Mouse (Mus musculus) heart, adult 2 months (tissue): ENCODE results near the gene Adssl1. TPM values are rescaled to one million over a fixed set of nuclear protein-coding genes. Genes with fewer than 3 reads are reported as not detected.
A peak's percentile ranks its signal among the peaks of the same experiment; 100 is the strongest.

Experiments used
- DNase-seq, 2 experiments: peaks; one replicate each; pipeline ENCODE4 v3.0.0; 2021
- H3K27ac ChIP-seq: fragments of 200-600 bp; 2 replicates; pipeline ENCODE4 v1.8.1; 2022
- H3K27me3 ChIP-seq: fragments of 200-500 bp; 2 replicates; pipeline ENCODE4 v1.6.1; 2012; ENCODE audit warnings: mild to moderate bottlenecking, low read length, inconsistent platforms, mixed read lengths; ENCODE audit not compliant: control insufficient read depth, insufficient read depth
- H3K36me3 ChIP-seq: fragments of 200-500 bp; 2 replicates; pipeline ENCODE4 v1.6.1; 2012; ENCODE audit warnings: low read length, inconsistent platforms; ENCODE audit not compliant: control insufficient read depth, insufficient read depth
- H3K4me1 ChIP-seq: fragments of 200-500 bp; 2 replicates; pipeline ENCODE4 v1.6.1; 2011; ENCODE audit warnings: low read length; ENCODE audit not compliant: control insufficient read depth, insufficient read depth
- H3K4me3 ChIP-seq: fragments of 200-600 bp; 2 replicates; pipeline ENCODE4 v1.8.1; 2022
- H3K79me2 ChIP-seq: fragments of 200-500 bp; replicated peaks from 2 replicates; pipeline ENCODE4 v1.6.1; 2012; ENCODE audit warnings: mild to moderate bottlenecking, inconsistent platforms, low read length, moderate library complexity, mixed read lengths; ENCODE audit not compliant: control insufficient read depth, insufficient read depth
- H3K9ac ChIP-seq: fragments of 200-500 bp; 2 replicates; pipeline ENCODE4 v1.6.1; 2012; ENCODE audit warnings: low read depth, mild to moderate bottlenecking, control low read depth, inconsistent platforms, low read length, mixed read lengths
- CTCF ChIP-seq: fragments of 200-600 bp; IDR thresholded peaks from 2 replicates; pipeline ENCODE4 v1.8.1; 2022; ENCODE audit warnings: antibody characterized with exemption, mild to moderate bottlenecking, moderate library complexity
- EP300 ChIP-seq: fragments of 200-500 bp; IDR thresholded peaks from 2 replicates; pipeline ENCODE4 v1.6.1; 2011; ENCODE audit warnings: low read depth, low read length, control low read depth; ENCODE audit not compliant: insufficient read depth
- POLR2A ChIP-seq: fragments of 200-500 bp; IDR thresholded peaks from 2 replicates; pipeline ENCODE4 v1.6.1; 2011; ENCODE audit warnings: mild to moderate bottlenecking, low read depth, low read length, control low read depth; ENCODE audit not compliant: insufficient read depth
- WGBS: fragments of 180-500 bp; shearing (Covaris S2); methylation state at CpG from one replicate; pipeline ENCODE4 v1.1.7; 2018; 5-methylcytosine and 5-hydroxymethylcytosine counted together
- intact Hi-C: fragments of 180-260 bp; cut with DNase I; formaldehyde crosslinking; loops from one replicate; pipeline ENCODE4 v1.15.1; 2025
- polyA plus RNA-seq: library from polyadenylated mRNA; depleted of rRNA; stranded (reverse); fragments of >200 nt; gene quantifications from 2 replicates; pipeline ENCODE4 v1.2.3, GENCODE M21; 2012
- total RNA-seq, 2 experiments: library from RNA; stranded (reverse); gene quantifications; 2 replicates each; pipeline ENCODE4 v1.2.3; 2021

The Adssl1 gene
- total and polyA plus RNA-seq, 3 experiments: 98.2 to 173 (median 150) TPM

DNA sequence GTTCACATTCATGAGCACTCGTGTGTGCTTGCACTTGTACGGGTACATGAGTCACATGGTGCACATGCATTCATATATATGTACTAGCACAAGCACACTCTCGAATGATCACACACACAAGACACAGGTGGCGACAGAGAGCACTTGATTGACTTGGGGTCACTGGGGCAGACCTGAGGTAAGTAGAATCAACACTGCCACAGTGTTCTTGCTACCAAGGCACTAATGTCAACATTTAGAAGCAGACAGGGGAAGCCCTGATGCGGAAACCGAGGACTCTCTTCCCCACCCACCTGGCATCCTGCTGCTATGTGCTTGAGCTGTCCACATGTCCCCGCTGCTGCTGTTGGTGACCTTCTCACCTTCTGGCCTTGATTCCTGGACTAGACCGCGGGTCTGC, 13.8 kb downstream of the Adssl1 start:
- no peak for DNase-seq
- intact Hi-C loops: no loop called here
- Histone ChIP-seq H3K36me3 (no peaks in the 10 kb centered on the region), H3K4me1 (peaks cover 9% of the 10 kb centered on the region), H3K4me3 (no peak overlapping the region), H3K27me3 (no peaks in the 10 kb centered on the region), H3K79me2 (no peaks in the 10 kb centered on the region), H3K27ac (no peak overlapping the region), H3K9ac (no peak overlapping the region)
- no peak for TF ChIP-seq POLR2A
- TF ChIP-seq CTCF: 0 out of 2 replicates have a peak, but pooled peaks have one; percentile 7
- no peak for TF ChIP-seq EP300
- WGBS: 64% methylated on average over 9 of the region's 9 CpGs

DNA sequence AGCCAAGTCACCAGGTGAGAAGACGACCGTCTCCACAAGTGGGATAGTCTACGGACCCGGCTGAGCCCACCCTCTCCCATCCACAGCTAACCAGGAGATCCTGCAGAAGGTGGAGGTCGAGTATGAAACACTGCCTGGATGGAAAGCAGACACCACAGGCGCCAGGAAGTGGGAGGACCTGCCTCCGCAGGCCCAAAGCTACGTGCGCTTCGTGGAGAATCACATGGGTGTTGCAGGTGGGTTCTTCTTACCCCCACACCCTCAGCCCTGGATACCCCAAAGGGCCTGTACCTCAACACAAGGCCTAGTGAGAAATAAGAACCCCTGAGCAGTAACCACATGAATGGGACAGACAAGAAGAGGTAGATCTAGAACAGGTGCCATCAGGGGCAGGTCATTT, 19.7 kb downstream of the Adssl1 start:
- 79% methylated on average over 10 of the region's 10 CpGs for WGBS
- Histone ChIP-seq H3K9ac (no peak overlapping the region), H3K36me3 (no peaks in the 10 kb centered on the region), H3K4me1 (peaks cover 2% of the 10 kb centered on the region; the same call in 1 of the 2 replicates), H3K79me2 (no peaks in the 10 kb centered on the region), H3K27ac (no peak overlapping the region), H3K4me3 (no peak overlapping the region), H3K27me3 (no peaks in the 10 kb centered on the region)
- TF ChIP-seq POLR2A (no peak), CTCF (no peak), EP300 (no peak)
- intact Hi-C loops: no loop called here
- no peak for DNase-seq

DNA sequence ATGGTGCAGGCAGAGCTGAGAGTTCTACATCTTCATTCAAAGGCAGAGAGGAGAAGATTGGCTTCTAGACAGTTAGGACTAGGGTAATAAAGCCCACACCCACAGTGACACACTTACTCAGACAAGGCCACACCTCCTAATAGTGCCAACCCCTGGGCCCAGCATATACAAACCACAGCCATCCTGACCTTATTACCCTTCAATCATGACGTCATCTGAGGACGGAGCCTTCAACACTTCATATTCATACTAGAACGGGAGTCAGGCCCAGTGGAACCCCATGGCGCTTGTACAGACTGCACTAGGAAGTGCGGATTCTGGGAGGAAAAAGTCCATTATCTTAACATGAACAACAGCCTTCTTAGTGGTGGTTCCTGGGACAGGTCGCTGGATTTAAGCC, 23.3 kb downstream of the Adssl1 start:
- no peak overlapping the region for H3K27ac ChIP-seq
- TF ChIP-seq EP300 (no peak), POLR2A (no peak), CTCF (no peak)
- no peak overlapping the region for H3K4me3 ChIP-seq
- no peaks in the 10 kb centered on the region for H3K36me3 ChIP-seq
- peaks cover 2% of the 10 kb centered on the region for H3K4me1 ChIP-seq
- no peak overlapping the region for H3K9ac ChIP-seq
- H3K27me3 ChIP-seq: no peaks in the 10 kb centered on the region
- WGBS: 77% methylated on average over 6 of the region's 6 CpGs
- no peaks in the 10 kb centered on the region for H3K79me2 ChIP-seq
- no peak for DNase-seq
- intact Hi-C loops: no loop called here

DNA sequence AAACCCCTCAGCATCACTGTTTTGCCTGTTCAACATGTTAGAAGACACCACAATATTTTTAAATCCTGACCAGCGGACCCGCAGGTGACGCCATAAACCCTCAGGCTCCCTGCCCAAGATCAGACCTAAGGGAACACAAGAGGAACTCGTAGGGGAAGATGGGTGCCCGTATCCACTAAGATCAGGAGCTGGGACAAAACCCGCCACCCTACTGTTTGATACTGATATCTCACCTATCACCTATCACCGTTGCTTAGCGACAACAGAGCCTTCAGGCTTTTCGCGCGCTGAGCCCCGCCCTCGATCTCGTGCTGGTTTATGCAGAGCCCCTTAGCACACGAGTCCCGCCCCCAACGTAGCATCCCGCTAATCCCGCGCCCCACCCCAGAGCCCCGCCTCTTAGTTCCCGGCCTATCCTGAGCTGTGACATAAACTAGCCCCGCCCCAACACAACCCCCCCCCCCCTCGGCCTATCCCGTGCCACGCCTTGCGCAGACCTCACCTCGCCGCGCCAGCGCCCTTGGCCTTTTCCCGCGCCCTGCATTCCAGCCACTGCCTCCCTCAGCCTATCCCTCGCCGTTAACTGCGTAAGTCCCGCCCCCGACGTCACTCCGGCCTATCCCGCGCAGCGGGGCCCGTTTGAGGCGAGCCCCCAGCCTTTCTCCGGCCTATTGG, 24.5 kb downstream of the Adssl1 start, which contains the start of gene Siva1:
Gene Siva1 (plus strand): TSS at position 500 of the 675 bp plus-strand sequence.
- peak within 1 kb of the TSS; percentile 71 for H3K4me3 ChIP-seq
- H3K36me3 ChIP-seq: no peaks in the 10 kb centered on the region
- no peaks in the 10 kb centered on the region for H3K27me3 ChIP-seq
- H3K4me1 ChIP-seq: peaks cover 2% of the 10 kb centered on the region
- 0 out of 2 replicates have a peak, but pooled peaks have one; percentile 7 for TF ChIP-seq POLR2A
- TF ChIP-seq CTCF: no peak
- 0 out of 2 replicates have a peak, but pooled peaks have one; percentile 5 for TF ChIP-seq EP300
- DNase-seq: peak; percentile 98 to 99
- peak within 1 kb of the TSS; percentile 79 for H3K27ac ChIP-seq
- 2% methylated on average over 46 of the region's 46 CpGs for WGBS
- H3K79me2 ChIP-seq: no peaks in the 10 kb centered on the region
- intact Hi-C loops: no loop called here
- H3K9ac ChIP-seq: peak within 1 kb of the TSS; percentile 75

DNA sequence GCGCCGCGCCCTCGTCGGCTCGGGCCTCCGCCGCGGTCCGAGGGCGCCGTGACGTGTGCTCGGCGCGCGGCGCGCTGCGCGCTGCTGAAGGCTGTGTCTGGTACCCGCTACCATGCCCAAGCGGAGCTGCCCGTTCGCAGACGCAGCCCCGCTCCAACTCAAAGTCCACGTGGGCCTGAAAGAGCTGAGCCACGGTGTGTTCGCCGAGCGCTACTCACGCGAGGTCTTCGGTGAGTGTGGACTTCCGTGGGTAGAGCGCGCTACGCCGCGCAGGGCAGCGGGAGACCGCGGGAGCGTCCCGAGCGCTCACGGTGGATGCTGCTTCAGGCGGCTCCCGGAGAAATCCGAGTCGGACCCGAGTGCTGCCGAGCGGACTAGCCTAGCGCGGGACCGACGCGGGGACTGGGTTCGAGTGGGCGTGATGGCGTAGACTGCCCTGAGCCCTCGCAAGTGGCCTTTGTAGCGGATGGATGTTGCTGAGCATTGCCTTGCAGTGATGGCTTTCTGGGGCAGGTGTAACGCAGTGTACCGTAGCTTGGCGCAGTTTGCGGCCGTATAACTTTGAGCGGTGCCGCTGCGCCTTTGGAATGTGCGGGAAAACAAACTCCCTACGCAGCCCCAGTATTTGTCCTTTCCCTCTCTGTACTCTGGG, 25.1 kb downstream of the Adssl1 start:
- Histone ChIP-seq H3K9ac (peak overlapping the region; percentile 75), H3K4me3 (peak overlapping the region; percentile 71), H3K79me2 (no peaks in the 10 kb centered on the region), H3K4me1 (peaks cover 2% of the 10 kb centered on the region), H3K36me3 (no peaks in the 10 kb centered on the region), H3K27ac (peak overlapping the region; percentile 79), H3K27me3 (no peaks in the 10 kb centered on the region)
- TF ChIP-seq POLR2A: peak; percentile 79
- TF ChIP-seq CTCF: no peak
- no peak for TF ChIP-seq EP300
- DNase-seq: no peak
- WGBS: under 1% methylated on average over 75 of the region's 75 CpGs
- intact Hi-C loops: no loop called here

DNA sequence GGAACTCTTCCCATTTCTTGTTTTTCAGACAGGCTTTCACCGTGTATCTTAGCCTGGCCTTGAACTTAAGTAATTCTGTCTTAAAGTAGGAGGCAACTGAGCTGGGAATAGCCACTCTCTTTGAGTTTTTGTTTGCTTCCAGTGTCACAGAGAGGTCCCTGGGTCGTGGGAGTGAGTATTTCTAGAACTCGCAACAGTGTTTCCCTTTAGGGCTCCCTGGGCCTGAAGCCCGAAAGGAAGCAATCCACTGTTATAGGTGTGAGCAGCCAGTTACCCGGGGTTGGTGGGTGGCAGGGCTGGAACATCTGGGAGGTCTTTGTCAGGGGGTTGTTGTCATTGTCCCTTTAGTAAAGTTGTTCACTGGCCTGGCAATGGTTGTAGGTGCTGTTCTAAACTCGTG, 26.3 kb downstream of the Adssl1 start:
- Histone ChIP-seq H3K27me3 (no peaks in the 10 kb centered on the region), H3K27ac (no peak overlapping the region), H3K4me3 (no peak overlapping the region), H3K4me1 (peaks cover 2% of the 10 kb centered on the region), H3K9ac (no peak overlapping the region), H3K79me2 (no peaks in the 10 kb centered on the region), H3K36me3 (no peaks in the 10 kb centered on the region)
- intact Hi-C loops: no loop called here
- DNase-seq: no peak
- 38% methylated on average over 6 of the region's 6 CpGs for WGBS
- TF ChIP-seq CTCF: no peak
- TF ChIP-seq POLR2A: no peak
- no peak for TF ChIP-seq EP300
